Mouse (Mus musculus) MEL (cell line): Measurements from ENCODE around the gene Sgcd.

Experiments
- CTCF ChIP-seq, 3 experiments: IDR thresholded peaks in 2 of 3; conservative IDR thresholded peaks in 1 of 3; 2 replicates each; pipeline ENCODE4 v1.5.1; 2011 to 2012; ENCODE audit warnings: low read length in 3 of 3, low read depth in 2 of 3, mild to moderate bottlenecking in 2 of 3, improper control_type of control experiment in 1 of 3, inconsistent platforms in 1 of 3, mixed read lengths in 1 of 3, moderate library complexity in 1 of 3; ENCODE audit not compliant: control insufficient read depth in 1 of 3, insufficient read depth in 1 of 3, poor library complexity in 1 of 3, severe bottlenecking in 1 of 3
- EP300 ChIP-seq, 2 experiments: IDR thresholded peaks; 2 replicates each; pipeline ENCODE4 v1.6.1; 2011; ENCODE audit warnings: improper control_type of control experiment in 2 of 2, low read length in 2 of 2, low read depth in 1 of 2, mild to moderate bottlenecking in 1 of 2
- HCFC1 ChIP-seq: IDR thresholded peaks from 2 replicates; pipeline ENCODE4 v1.6.1; 2012; ENCODE audit warnings: low read depth, mild to moderate bottlenecking, inconsistent platforms, low read length, improper control_type of control experiment, moderate library complexity
- MAFK ChIP-seq: IDR thresholded peaks from 2 replicates; pipeline ENCODE4 v1.6.1; 2011; ENCODE audit warnings: low read depth, mild to moderate bottlenecking, low read length, improper control_type of control experiment, borderline replicate concordance
- POLR2A ChIP-seq, 2 experiments: IDR thresholded peaks; 2 replicates each; pipeline ENCODE4 v1.6.1; 2011 to 2012; ENCODE audit warnings: low read length in 2 of 2, mild to moderate bottlenecking in 2 of 2, control low read depth in 1 of 2, improper control_type of control experiment in 1 of 2, low read depth in 1 of 2, moderate library complexity in 1 of 2; ENCODE audit not compliant: control insufficient read depth in 1 of 2, insufficient read depth in 1 of 2, poor library complexity in 1 of 2
- POLR2AphosphoS2 ChIP-seq: IDR thresholded peaks from 2 replicates; pipeline ENCODE4 v1.6.1; 2011; ENCODE audit warnings: low read length, improper control_type of control experiment
- RAD21 ChIP-seq: IDR thresholded peaks from 2 replicates; pipeline ENCODE4 v1.6.1; 2011; ENCODE audit warnings: mild to moderate bottlenecking, low read depth, low read length, improper control_type of control experiment

DNA sequence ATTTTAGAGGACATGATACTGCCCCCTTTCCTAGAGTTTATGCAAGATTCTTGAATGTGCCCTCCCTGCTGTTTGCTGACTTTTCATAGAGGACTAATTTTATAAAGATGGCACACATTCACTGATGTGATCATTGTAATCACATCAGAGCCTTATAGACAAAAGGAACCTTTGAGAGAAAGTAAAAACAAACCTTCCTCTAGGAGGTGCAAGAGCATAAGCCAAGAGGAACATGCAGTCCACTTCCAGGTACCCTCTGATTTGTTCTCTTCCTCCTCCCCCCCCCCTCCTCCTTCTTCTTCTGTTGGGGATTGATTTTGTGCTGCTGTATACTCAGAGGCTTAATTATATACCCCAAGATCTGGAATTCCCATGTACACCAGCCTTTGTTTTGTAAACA, 978.6 kb downstream of the Sgcd start:
- TF ChIP-seq HCFC1 = no peak
- TF ChIP-seq EP300 (IDR thresholded peaks at IDR 0.05; ENCODE audit: low read depth in 1 of 2, low read length in 2 of 2) = no peak
- no peak for TF ChIP-seq CTCF (IDR thresholded peaks at IDR 0.05 in 2 of 3, conservative IDR thresholded peaks at IDR 0.05 in 1 of 3; ENCODE audit: control insufficient read depth in 1 of 3, insufficient read depth in 1 of 3, low read depth in 2 of 3, low read length in 3 of 3, poor library complexity in 1 of 3, severe bottlenecking in 1 of 3)
- no peak for TF ChIP-seq POLR2A (IDR thresholded peaks at IDR 0.05; ENCODE audit: control insufficient read depth in 1 of 2, insufficient read depth in 1 of 2, low read depth in 1 of 2, low read length in 2 of 2, poor library complexity in 1 of 2)
- no peak for TF ChIP-seq POLR2AphosphoS2
- no peak for TF ChIP-seq MAFK
- TF ChIP-seq RAD21 = no peak
